Mouse (Mus musculus) c-Kit-positive CD71-positive TER-119-negative erythroid progenitor cells, embryonic 14.5 days (primary cell): ENCODE data around the gene Snx10.
"Not testable (repeated sequence)": the region's sequence is repeated elsewhere in the genome, so short reads cannot be mapped to it uniquely, and the experiment has no call there.

ENCODE experiments used
- DNase-seq: peaks from one replicate; pipeline ENCODE4 v3.0.0-alpha.2; 2013; ENCODE audit warnings: low read depth

The Snx10 gene

DNA sequence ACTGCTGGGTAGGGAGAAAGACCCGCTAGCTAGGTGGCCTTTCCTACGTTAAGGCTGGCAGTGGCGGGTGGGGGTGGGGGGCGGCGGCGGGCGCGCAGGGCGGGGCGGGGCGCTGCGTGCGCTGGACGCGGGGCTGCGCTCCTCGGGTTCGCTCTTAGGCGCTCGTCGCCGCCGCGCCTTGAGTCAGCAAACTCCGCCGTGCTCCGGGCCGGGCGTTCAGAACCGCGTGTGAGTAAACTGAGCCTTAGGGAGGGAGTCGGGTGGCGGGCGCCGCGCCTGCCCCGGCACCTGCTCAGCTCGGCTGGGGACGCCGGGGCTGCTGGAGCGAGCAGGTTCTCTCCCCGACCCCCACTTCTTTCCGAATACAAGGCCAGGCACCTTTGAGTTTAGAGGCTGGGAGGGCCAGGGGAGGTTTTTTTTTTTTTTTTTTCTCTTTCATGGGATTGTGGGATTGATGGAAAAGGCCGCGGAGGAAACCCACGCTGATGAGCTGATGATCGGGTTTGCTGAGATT lies at the start of gene Snx10:
Gene Snx10, plus strand, starts transcription at position 95 of the 514 bp plus-strand sequence.
- DNase-seq, result no peak

GRCm38 (mm10) chr6:51479136-51479731 lies 44.5 kb upstream of the Snx10 start:
- peak; percentile 85 for DNase-seq

DNA sequence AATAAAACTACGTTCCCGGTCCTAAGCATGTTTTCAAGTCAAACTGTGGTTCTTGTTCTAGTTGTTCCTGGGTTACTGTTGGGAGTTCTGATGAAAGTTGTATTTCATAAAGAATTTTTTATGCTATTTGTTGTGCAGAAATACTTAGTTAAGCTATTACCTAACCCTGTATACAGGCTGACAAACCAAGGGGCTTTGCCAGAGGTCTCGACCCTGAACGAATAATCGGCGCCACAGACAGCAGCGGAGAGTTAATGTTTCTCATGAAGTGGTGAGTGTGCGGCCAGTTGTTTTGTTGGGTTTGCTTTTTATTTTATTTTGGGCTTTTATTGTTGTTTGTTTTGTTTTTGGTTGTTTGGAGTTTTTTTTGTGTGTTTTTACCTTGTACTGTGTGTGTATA lies 42.2 kb upstream of the Snx10 start:
- DNase-seq, result no peak

DNA sequence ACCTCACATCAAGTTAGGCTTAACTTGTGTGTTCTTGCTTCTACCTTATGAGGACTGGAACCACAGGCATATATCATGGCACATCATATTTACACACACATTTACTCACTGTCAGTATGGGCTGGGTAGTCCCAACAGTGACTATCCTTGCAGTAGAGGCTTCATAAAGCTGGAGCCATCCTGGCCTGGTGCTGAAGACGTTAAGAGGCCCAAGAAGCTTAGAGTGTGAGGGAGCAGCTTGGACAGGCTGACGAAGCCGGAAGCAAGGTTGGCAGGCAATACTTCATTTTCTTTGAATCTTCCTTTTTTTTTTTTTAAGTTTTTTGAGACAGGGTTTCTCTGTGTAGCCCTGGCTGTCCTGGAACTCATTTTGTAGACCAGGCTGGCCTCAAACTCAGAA lies 39.8 kb upstream of the Snx10 start:
- DNase-seq, result no peak

GRCm38 (mm10) chr6:51484556-51484955 lies 39.1 kb upstream of the Snx10 start:
- not testable (repeated sequence) for DNase-seq

DNA sequence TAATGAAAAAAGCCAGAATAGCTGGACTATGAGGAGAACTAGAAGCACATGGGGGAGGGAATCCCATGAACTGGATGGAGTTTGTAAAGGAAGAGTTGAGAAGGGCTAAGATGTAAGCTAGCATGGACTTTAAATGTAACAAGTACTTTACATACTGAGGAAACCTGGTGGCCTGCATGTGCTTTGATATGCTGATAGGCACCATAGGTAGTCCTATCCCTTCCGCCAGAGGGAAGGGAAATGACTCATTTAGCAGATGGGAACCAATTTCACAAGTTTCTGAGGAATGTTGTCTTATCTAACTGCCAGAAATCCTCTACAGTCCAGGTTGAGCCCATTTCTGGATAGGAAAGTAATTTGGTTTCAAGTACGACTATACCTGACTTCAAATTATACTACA lies 38.1 kb upstream of the Snx10 start:
- DNase-seq, result no peak

GRCm38 (mm10) chr6:51486076-51486710 lies 37.5 kb upstream of the Snx10 start:
- DNase-seq, result no peak

- DNase-seq, result no peak
Observed at GRCm38 (mm10) chr6:51486731-51487130, 37.0 kb upstream of the Snx10 start.

DNA sequence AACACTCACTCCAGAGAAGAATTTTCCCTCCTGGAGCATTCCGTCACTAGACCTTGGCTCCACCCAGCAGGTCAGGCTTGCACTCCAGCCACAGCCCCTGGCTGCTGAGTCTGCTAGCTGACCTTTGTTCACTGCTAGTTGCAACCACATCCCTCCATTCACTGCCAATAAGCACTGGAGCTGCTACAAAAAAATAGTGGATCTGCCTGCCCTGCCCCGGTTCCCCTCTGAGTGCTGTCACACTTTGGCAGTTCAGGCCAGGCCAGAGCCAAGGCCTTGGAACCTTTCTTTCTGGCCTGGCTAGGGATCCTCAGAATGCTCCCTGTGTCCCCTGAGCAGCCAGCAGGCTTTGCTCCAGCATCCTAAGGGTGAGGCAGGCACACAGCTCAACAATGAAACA lies 33.9 kb upstream of the Snx10 start:
- DNase-seq, result no peak

- DNase-seq, result no peak
Observed at GRCm38 (mm10) chr6:51497321-51498111, 26.2 kb upstream of the Snx10 start.

DNA sequence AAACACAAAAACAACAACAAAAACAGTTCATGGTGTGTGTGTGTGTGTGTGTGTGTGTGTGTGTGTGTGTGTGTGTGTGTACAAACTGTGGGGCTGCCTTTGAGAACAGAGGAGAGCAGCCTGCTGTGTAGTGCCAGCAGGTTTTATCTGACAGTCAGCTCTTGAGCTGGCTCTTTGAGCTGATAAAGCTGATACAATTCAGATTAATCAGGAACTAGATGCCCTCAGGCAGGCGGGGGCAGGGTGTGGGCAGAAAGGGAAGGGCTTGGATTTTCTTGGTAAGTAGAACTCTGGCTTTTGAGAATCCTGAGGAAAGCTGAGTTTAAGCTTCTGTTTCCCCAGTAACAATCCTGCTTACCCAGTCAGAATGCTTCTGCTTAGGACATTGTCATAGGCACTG lies 18.0 kb upstream of the Snx10 start:
- no peak for DNase-seq

- no peak for DNase-seq
Observed at GRCm38 (mm10) chr6:51507556-51507955, 16.1 kb upstream of the Snx10 start.

DNA sequence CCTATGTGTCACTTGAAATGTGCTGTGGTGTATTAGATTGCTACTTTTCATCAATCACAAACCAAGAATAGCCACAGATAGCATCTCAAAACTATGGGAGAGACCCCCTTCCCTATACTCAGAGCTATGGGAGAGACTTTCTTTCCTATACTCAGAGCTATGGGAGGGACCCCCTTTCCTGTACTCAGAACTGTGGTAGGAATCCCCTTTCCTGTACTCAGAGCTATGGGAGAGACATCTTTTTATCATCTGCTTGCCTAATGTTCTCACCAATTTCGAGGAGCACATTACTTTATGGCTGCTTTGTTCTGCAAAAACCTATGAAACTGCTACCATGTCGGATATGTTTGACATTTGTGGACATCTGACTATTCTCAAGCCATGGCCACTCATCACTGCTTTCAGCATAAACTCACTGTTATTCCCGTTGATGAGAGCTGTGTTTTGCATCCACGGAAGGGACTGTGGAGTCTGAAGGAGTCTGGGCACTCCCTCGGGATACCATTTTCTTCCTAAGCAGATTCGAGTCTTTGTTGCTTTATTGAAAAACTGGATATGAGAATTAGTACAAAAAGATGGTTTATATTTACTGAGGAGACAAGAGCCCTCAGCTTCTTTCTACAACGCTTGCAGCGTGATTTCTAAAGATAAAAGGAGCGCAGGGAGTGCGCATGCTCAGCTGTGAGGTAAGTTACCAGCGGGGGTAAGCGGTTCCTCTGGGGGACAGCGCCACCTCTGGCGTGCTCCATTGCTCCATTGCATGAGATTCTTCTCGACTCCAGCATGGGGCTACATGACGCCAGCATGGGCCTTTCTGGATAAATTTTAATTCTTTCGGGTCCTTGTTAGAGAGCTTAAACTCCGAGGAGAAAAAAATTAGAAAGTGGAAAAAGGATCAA lies 14.7 kb upstream of the Snx10 start:
- peak; percentile 67 for DNase-seq

DNA sequence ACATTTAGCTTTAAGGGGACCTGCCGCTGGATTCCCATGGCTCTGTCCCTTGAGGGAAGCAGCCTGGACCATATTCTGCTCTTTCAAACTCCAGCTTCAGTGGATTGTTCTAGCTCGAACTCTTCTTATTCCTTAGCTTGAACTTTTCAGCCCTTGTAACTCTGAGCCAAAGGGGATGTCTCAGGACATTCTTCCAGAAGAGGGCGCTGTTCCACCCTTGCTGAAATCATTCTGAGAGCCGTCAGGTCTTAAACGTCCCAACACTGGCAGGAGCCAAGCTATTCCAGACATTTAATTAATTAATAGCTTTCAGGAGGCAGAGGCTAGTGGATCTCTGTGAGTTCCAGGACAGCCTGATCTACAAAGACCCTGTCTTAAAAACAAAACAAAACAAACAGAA lies 13.6 kb upstream of the Snx10 start:
- DNase-seq, result peak; percentile 52

DNA sequence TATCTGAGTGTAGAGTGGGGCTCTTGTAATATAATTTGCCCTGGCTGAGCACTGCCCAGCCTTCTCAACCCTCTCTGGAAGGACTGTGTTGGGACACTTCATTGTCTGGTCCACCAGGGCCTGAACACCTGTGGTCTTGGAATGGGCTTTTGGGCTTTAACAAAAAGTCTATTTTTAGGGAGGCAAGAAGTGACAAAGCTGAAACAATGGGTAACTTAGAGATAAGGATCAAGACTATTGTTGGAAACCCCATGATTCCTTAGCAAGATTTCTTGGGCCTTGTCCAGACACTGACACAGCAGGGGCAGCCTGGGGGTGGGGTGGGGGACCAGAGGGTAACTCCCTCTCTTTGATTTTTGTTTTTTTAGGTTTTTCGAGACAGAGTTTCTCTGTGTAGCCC lies 12.8 kb upstream of the Snx10 start:
- DNase-seq, result no peak

- DNase-seq, result no peak
Observed at GRCm38 (mm10) chr6:51513745-51514144, 10.0 kb upstream of the Snx10 start.

GRCm38 (mm10) chr6:51514860-51515259 lies 8.8 kb upstream of the Snx10 start:
- DNase-seq, result no peak

GRCm38 (mm10) chr6:51523310-51523709 lies 391 bp upstream of the Snx10 start:
- DNase-seq, result no peak

GRCm38 (mm10) chr6:51524321-51524931 lies 725 bp downstream of the Snx10 start:
- DNase-seq, result no peak

GRCm38 (mm10) chr6:51525001-51525400 lies 1.3 kb downstream of the Snx10 start:
- no peak for DNase-seq

GRCm38 (mm10) chr6:51529457-51529856 lies 5.8 kb downstream of the Snx10 start:
- DNase-seq, result no peak
